Mouse (Mus musculus) MEL (cell line): ENCODE results near the gene Rhox7b.
"Not testable (repeated sequence)": the region's sequence is repeated elsewhere in the genome, so short reads cannot be mapped to it uniquely, and the experiment has no call there.

Source experiments
- CTCF ChIP-seq, 3 experiments: IDR thresholded peaks in 2 of 3; conservative IDR thresholded peaks in 1 of 3; 2 replicates each; pipeline ENCODE4 v1.5.1; 2011 to 2012; ENCODE audit warnings: low read length in 3 of 3, low read depth in 2 of 3, mild to moderate bottlenecking in 2 of 3, improper control_type of control experiment in 1 of 3, inconsistent platforms in 1 of 3, mixed read lengths in 1 of 3, moderate library complexity in 1 of 3; ENCODE audit not compliant: control insufficient read depth in 1 of 3, insufficient read depth in 1 of 3, poor library complexity in 1 of 3, severe bottlenecking in 1 of 3
- ETS1 ChIP-seq: IDR thresholded peaks from 2 replicates; pipeline ENCODE4 v1.6.1; 2012; ENCODE audit warnings: low read depth, mild to moderate bottlenecking, inconsistent platforms, low read length, improper control_type of control experiment, moderate library complexity
- GATA1 ChIP-seq: IDR thresholded peaks from 2 replicates; pipeline ENCODE4 v1.6.1; 2011; ENCODE audit warnings: low read depth, low read length, improper control_type of control experiment
- MXI1 ChIP-seq: IDR thresholded peaks from 2 replicates; pipeline ENCODE4 v1.6.1; 2011; ENCODE audit warnings: mild to moderate bottlenecking, low read depth, low read length, improper control_type of control experiment
- POLR2AphosphoS2 ChIP-seq: IDR thresholded peaks from 2 replicates; pipeline ENCODE4 v1.6.1; 2011; ENCODE audit warnings: low read length, improper control_type of control experiment
- RAD21 ChIP-seq: IDR thresholded peaks from 2 replicates; pipeline ENCODE4 v1.6.1; 2011; ENCODE audit warnings: mild to moderate bottlenecking, low read depth, low read length, improper control_type of control experiment
- SIN3A ChIP-seq: IDR thresholded peaks from 2 replicates; pipeline ENCODE4 v1.6.1; 2012; ENCODE audit warnings: low read length, improper control_type of control experiment, inconsistent platforms
- TBP ChIP-seq: IDR thresholded peaks from 2 replicates; pipeline ENCODE4 v1.8.0; 2011; ENCODE audit warnings: low read depth, low read length, improper control_type of control experiment
- TCF12 ChIP-seq: IDR thresholded peaks from 2 replicates; pipeline ENCODE4 v1.6.1; 2014; ENCODE audit warnings: low read depth, mild to moderate bottlenecking, inconsistent platforms, low read length, improper control_type of control experiment, moderate library complexity
- UBTF ChIP-seq: IDR thresholded peaks from 2 replicates; pipeline ENCODE4 v1.6.1; 2012; ENCODE audit warnings: low read depth, mild to moderate bottlenecking, inconsistent platforms, low read length, improper control_type of control experiment, moderate library complexity, borderline replicate concordance; ENCODE audit not compliant: insufficient read depth
- ZKSCAN1 ChIP-seq: IDR thresholded peaks from 2 replicates; pipeline ENCODE4 v1.6.1; 2012; ENCODE audit warnings: low read depth, mild to moderate bottlenecking, inconsistent platforms, low read length, improper control_type of control experiment, moderate library complexity

DNA sequence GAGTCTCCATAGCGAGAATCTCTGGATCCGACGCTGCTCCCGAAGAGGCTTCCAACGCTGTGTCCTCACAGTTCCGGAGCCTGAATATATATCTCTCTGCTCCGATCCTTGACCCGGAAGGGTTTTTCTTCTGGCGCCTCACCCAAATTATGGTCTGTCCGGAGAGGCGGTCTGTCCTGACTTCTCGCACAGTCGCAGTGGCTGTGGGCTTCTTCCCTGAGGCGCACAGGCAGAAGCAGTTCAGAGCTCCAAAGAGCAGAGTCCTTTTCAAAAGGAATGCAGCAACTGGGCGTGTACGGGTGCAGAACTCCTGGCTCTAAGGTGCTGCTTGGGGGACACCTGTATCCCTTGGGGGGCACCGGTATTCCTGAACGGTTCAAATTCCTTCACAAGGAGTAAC lies 4.6 kb upstream of the Rhox7b start, which contains the start of gene Rhox9:
- not testable (repeated sequence) for TF ChIP-seq RAD21; TCF12; POLR2AphosphoS2; CTCF (IDR thresholded peaks at IDR 0.05 in 2 of 3, conservative IDR thresholded peaks at IDR 0.05 in 1 of 3; ENCODE audit: control insufficient read depth in 1 of 3, insufficient read depth in 1 of 3, low read depth in 2 of 3, low read length in 3 of 3, poor library complexity in 1 of 3, severe bottlenecking in 1 of 3); ETS1; SIN3A; ZKSCAN1; UBTF; TBP; GATA1; MXI1
